Mouse (Mus musculus): ENCODE results near the gene Aldh1l1. TPM values are rescaled to one million over a fixed set of nuclear protein-coding genes. Genes with fewer than 3 reads are reported as not detected.

Gene Aldh1l1
- total and polyA plus RNA-seq, 3 experiments = 0.11 to 0.13 TPM; not detected in 1

GRCm38 (mm10) chr6:90567928-90568327, 81.7 kb downstream of the Aldh1l1 start:
- H3K27ac ChIP-seq (ENCODE audit: insufficient read depth, low read depth) = no peak overlapping the region
- H3K79me2 ChIP-seq (replicated peaks; ENCODE audit: control insufficient read depth, extremely low read depth, insufficient read depth, poor library complexity, severe bottlenecking) = no peaks in the 10 kb centered on the region
- TF ChIP-seq MXI1 (IDR thresholded peaks at IDR 0.05; ENCODE audit: low read depth, low read length) = no peak
- no peak for TF ChIP-seq USF2 (conservative IDR thresholded peaks at IDR 0.05; ENCODE audit: low read depth, low read length)
- no peak for TF ChIP-seq POLR2AphosphoS2 (IDR thresholded peaks at IDR 0.05; ENCODE audit: low read depth, low read length)
- TF ChIP-seq HCFC1 (IDR thresholded peaks at IDR 0.05; ENCODE audit: low read depth, low read length) = no peak
- TF ChIP-seq IRF4 (IDR thresholded peaks at IDR 0.05; ENCODE audit: low read depth, low read length) = no peak
- TF ChIP-seq EP300 (IDR thresholded peaks at IDR 0.05; ENCODE audit: low read length) = no peak
- no peak for TF ChIP-seq RCOR1 (conservative IDR thresholded peaks at IDR 0.05; ENCODE audit: low read depth, low read length)
- no peak for TF ChIP-seq NELFE (IDR thresholded peaks at IDR 0.05; ENCODE audit: low read depth, low read length)
- TF ChIP-seq TBP (conservative IDR thresholded peaks at IDR 0.05; ENCODE audit: low read depth, low read length) = no peak
- TF ChIP-seq ZMIZ1 (IDR thresholded peaks at IDR 0.05; ENCODE audit: low read depth, low read length) = no peak
- no peak overlapping the region for H3K4me3 ChIP-seq (replicated peaks in 1 of 3; ENCODE audit: low read depth in 2 of 3, low read length in 2 of 3, poor library complexity in 1 of 3)
- dilution Hi-C loops (cut with MboI; ENCODE audit: extremely low pct_ligation_motif_present, extremely low pct_unique_long_range_greater_than_20kb, low sequenced_read_pairs) (no loop called here), in situ Hi-C loops (cut with MboI; ENCODE audit: low pct_ligation_motif_present, low pct_unique_long_range_greater_than_20kb, low sequenced_read_pairs) (no loop called here)
- H3K4me2 ChIP-seq (ENCODE audit: insufficient read depth, low read depth, poor library complexity, severe bottlenecking) = no peak overlapping the region
- H3K36me3 ChIP-seq (replicated peaks in 1 of 2; ENCODE audit: control insufficient read depth in 1 of 2, insufficient read depth in 1 of 2, low read length in 1 of 2) = no peaks in the 10 kb centered on the region
- H3K9me3 ChIP-seq (replicated peaks; ENCODE audit: low read length) = peaks cover 7% of the 10 kb centered on the region
- no peaks in the 10 kb centered on the region for H3K4me1 ChIP-seq (ENCODE audit: control insufficient read depth in 1 of 2, insufficient read depth in 2 of 2)
- H3K9ac ChIP-seq (ENCODE audit: insufficient read depth, low read depth) = no peak overlapping the region
- peaks cover 91% of the 10 kb centered on the region for H3K27me3 ChIP-seq (replicated peaks)
- DNase-seq (ENCODE audit: extremely low read depth) = no peak

- in situ Hi-C loops (cut with MboI; ENCODE audit: low pct_ligation_motif_present, low pct_unique_long_range_greater_than_20kb, low sequenced_read_pairs) (no loop called here), dilution Hi-C loops (cut with MboI; ENCODE audit: extremely low pct_ligation_motif_present, extremely low pct_unique_long_range_greater_than_20kb, low sequenced_read_pairs) (no loop called here)
- Histone ChIP-seq H3K9me3 (replicated peaks; ENCODE audit: low read length) (peaks cover 7% of the 10 kb centered on the region), H3K27ac (ENCODE audit: insufficient read depth, low read depth) (no peak overlapping the region), H3K27me3 (replicated peaks) (peaks cover 86% of the 10 kb centered on the region), H3K4me3 (replicated peaks in 1 of 3; ENCODE audit: low read depth in 2 of 3, low read length in 2 of 3, poor library complexity in 1 of 3) (no peak overlapping the region), H3K4me2 (ENCODE audit: insufficient read depth, low read depth, poor library complexity, severe bottlenecking) (no peak overlapping the region), H3K4me1 (ENCODE audit: control insufficient read depth in 1 of 2, insufficient read depth in 2 of 2) (no peaks in the 10 kb centered on the region), H3K79me2 (replicated peaks; ENCODE audit: control insufficient read depth, extremely low read depth, insufficient read depth, poor library complexity, severe bottlenecking) (no peaks in the 10 kb centered on the region), H3K9ac (ENCODE audit: insufficient read depth, low read depth) (no peak overlapping the region), H3K36me3 (replicated peaks in 1 of 2; ENCODE audit: control insufficient read depth in 1 of 2, insufficient read depth in 1 of 2, low read length in 1 of 2) (no peaks in the 10 kb centered on the region)
- no peak for DNase-seq (ENCODE audit: extremely low read depth)
- no peak for TF ChIP-seq USF1 (IDR thresholded peaks at IDR 0.05; ENCODE audit: low read depth, low read length)
- no peak for TF ChIP-seq NELFE (IDR thresholded peaks at IDR 0.05; ENCODE audit: low read depth, low read length)
- no peak for TF ChIP-seq POLR2A (IDR thresholded peaks at IDR 0.05; ENCODE audit: low read depth, low read length)
- no peak for TF ChIP-seq MAFK (IDR thresholded peaks at IDR 0.05; ENCODE audit: insufficient replicate concordance, low read length)
- TF ChIP-seq NRF1 (IDR thresholded peaks at IDR 0.05; ENCODE audit: low read depth, low read length) = no peak
- TF ChIP-seq ZNF384 (IDR thresholded peaks at IDR 0.05; ENCODE audit: low read depth, low read length) = no peak
- no peak for TF ChIP-seq ZC3H11A (IDR thresholded peaks at IDR 0.05; ENCODE audit: low read depth, low read length)
These were observed 82.5 kb downstream of the Aldh1l1 start for GRCm38 (mm10) chr6:90568721-90569120.

Measured in CH12.LX (cell line).